Mouse (Mus musculus) liver, postnatal 0 days (tissue): ENCODE measurements around the gene Dtd2. TPM values are rescaled to one million over a fixed set of nuclear protein-coding genes. Genes with fewer than 3 reads are reported as not detected.

Source experiments
- ATAC-seq: fragments of 200-750 bp; cut with Nextera tagmentation; 2 replicates; pipeline ENCODE4 v1.8.0; 2017; ENCODE audit warnings: mild to moderate bottlenecking, moderate library complexity
- DNase-seq: peaks from one replicate; pipeline ENCODE4 v3.0.0-alpha.2; 2016
- H3K27ac ChIP-seq: fragments of 300-500 bp; sonication (generic); 2 replicates; pipeline ENCODE4 v1.5.1; 2014; ENCODE audit warnings: antibody characterized with exemption, moderate library complexity, mild to moderate bottlenecking, low read depth
- H3K27me3 ChIP-seq: fragments of 300-500 bp; sonication (generic); 2 replicates; pipeline ENCODE4 v1.6.1; 2014; ENCODE audit warnings: low read length, control low read depth, mixed read lengths; ENCODE audit not compliant: insufficient read depth
- H3K36me3 ChIP-seq: fragments of 300-500 bp; sonication (generic); replicated peaks from 2 replicates; pipeline ENCODE4 v1.6.1; 2014; ENCODE audit warnings: mild to moderate bottlenecking, control low read depth, low read length, moderate library complexity, mixed read lengths; ENCODE audit not compliant: insufficient read depth
- H3K4me1 ChIP-seq: fragments of 300-500 bp; sonication (generic); 2 replicates; pipeline ENCODE4 v1.6.1; 2014; ENCODE audit warnings: antibody characterized with exemption, mild to moderate bottlenecking, control low read depth; ENCODE audit not compliant: insufficient read depth
- H3K4me2 ChIP-seq: fragments of 300-500 bp; sonication (generic); 2 replicates; pipeline ENCODE4 v1.6.1; 2014; ENCODE audit warnings: low read depth, mild to moderate bottlenecking, low read length, moderate library complexity, mixed read lengths
- H3K4me3 ChIP-seq: fragments of 300-500 bp; sonication (generic); 2 replicates; pipeline ENCODE4 v1.5.1; 2014; ENCODE audit warnings: low read depth, low read length
- H3K9ac ChIP-seq: fragments of 300-500 bp; sonication (generic); replicated peaks from 2 replicates; pipeline ENCODE4 v1.6.1; 2014; ENCODE audit warnings: mild to moderate bottlenecking, moderate library complexity
- H3K9me3 ChIP-seq: fragments of 300-500 bp; sonication (generic); 2 replicates; pipeline ENCODE4 v1.6.1; 2016; ENCODE audit warnings: mild to moderate bottlenecking, control low read depth, low read length, mixed read lengths
- CTCF ChIP-seq: sonication (generic); IDR thresholded peaks from 2 replicates; pipeline ENCODE4 v1.5.1; 2016; ENCODE audit warnings: antibody characterized with exemption, low read depth
- EP300 ChIP-seq: IDR thresholded peaks from 2 replicates; pipeline ENCODE4 v1.6.1; 2016; ENCODE audit warnings: antibody characterized with exemption, low read depth, mild to moderate bottlenecking
- WGBS: fragments of 180-500 bp; shearing (Covaris S2); extraction: QIAGEN DNeasy Blood & Tissue Kit; methylation state at CpG from one replicate; pipeline ENCODE4 v1.1.7; 2014; ENCODE audit not compliant: insufficient replicate concordance; 5-methylcytosine and 5-hydroxymethylcytosine counted together
- polyA plus RNA-seq: library from polyadenylated mRNA; unstranded; fragments of >200 nt; fragmentation: Nextera tagmentation; extraction: Ambion mirVana; gene quantifications from 2 replicates; pipeline ENCODE4 v1.2.1, GENCODE M21; 2015

The Dtd2 gene
- polyA plus RNA-seq, 1 experiment from 2014 or later: 19.7 TPM

DNA sequence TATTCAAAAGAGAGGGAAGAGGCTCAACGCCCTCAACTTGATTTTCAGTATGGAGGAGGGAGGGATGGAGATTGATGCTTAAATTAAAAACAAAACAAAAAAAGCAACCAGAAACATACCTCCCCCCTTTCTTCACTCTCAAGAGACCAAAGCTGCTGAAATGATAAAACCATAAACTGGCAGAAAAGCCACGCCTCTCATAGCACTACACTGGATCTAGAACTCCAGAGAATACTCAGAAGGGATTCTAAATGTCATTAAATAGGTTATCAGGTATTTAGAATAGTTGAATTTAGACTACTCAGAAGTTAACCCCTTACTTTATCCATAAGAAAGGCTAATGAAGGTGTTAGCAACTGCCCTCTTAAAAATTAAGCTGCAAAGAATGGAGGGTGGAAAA is 37.2 kb downstream of the Dtd2 start:
- peak overlapping the region; percentile 74 for H3K4me2 ChIP-seq
- DNase-seq: no peak
- no peak for ATAC-seq
- TF ChIP-seq CTCF (no peak), EP300 (no peak)
- H3K36me3 ChIP-seq: no peaks in the 10 kb centered on the region
- H3K27ac ChIP-seq: no peak overlapping the region
- 61% methylated on average over 2 of the region's 2 CpGs for WGBS
- H3K9ac ChIP-seq: no peak overlapping the region
- 0 out of 2 replicates have a peak, but pooled peaks cover 2% of the 10 kb centered on the region for H3K9me3 ChIP-seq
- H3K4me1 ChIP-seq: 0 out of 2 replicates have a peak, but pooled peaks cover 11% of the 10 kb centered on the region
- no peaks in the 10 kb centered on the region for H3K27me3 ChIP-seq
- H3K4me3 ChIP-seq: no peak overlapping the region

DNA sequence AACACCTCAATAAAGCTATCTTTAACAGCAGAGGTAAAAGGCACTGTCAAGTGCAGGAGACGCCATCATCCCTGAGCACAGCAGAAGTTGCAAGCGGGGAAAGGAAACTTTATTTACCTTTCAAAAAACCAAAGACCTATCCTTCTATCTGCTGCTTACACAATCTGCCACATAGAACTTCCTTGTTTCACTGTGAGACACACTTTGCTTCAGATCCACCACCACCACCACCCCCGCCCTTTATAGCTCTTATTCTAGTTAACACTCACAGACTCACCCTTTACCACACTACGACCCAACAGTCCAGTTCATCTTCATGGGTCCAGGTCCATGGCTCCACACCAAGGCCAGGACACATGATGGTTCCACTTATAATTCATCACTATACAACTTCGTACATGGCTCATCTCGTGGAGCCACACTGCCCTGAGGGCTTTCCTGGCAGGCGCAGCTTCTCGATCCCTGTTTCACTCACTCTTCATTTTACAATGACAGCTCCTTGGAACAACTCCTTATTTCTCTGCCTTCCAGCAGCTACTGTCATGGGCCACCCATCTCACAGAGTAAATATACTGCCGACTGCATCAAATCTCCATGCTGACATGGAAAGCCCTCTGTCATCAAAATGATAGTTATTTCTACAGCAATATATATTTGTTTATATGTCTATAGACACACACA is 38.2 kb downstream of the Dtd2 start:
- H3K9ac ChIP-seq: no peak overlapping the region
- H3K4me2 ChIP-seq: peak overlapping the region; percentile 23; the same call in 1 of the 2 replicates
- 69% methylated on average over 9 of the region's 9 CpGs for WGBS
- no peak overlapping the region for H3K4me3 ChIP-seq
- 0 out of 2 replicates have a peak, but pooled peaks cover 2% of the 10 kb centered on the region for H3K9me3 ChIP-seq
- 0 out of 2 replicates have a peak overlapping the region, but pooled peaks have one; percentile 16 for H3K27ac ChIP-seq
- H3K27me3 ChIP-seq: no peaks in the 10 kb centered on the region
- DNase-seq (no peak), ATAC-seq (no peak)
- 0 out of 2 replicates have a peak, but pooled peaks cover 11% of the 10 kb centered on the region for H3K4me1 ChIP-seq
- no peaks in the 10 kb centered on the region for H3K36me3 ChIP-seq
- TF ChIP-seq CTCF (no peak), EP300 (no peak)

DNA sequence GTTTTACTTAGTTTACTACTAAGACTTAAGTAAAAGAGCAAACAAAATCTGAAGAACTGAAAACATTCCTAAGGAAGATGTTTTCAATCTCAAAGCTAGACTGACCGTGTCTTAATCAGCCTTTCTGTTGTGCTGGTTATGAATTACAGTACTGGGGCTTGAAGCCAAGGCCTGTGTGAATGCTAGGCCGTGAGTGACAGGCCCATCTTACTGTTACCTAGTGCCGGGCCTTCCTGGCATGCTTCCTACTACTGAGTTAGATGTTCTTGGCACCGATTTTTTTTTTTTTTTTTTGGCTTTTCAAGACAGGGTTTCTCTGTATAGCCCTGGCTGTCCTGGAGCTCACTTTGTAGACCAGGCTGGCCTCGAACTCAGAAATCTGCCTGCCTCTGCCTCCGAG is 48.7 kb downstream of the Dtd2 start:
- ATAC-seq: no peak
- no peak overlapping the region for H3K9ac ChIP-seq

DNA sequence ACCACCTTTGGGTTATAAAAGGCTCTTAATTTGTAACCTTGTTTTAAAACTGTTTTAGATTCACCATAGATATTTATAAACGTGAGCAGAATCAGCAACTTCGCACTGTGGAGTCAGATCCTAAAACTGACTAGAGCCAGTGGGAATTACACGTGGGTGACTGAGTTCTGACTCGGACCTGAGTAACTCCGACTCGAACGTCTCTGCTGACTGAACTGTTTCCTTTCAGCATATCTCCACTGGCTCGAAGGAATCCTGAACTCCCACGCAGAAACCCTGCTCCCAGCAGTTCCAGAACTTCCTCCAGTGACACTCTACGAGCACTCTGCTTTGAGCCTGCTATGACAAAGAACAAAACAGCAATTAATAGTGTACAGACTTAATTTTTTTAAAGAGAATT is 54.0 kb downstream of the Dtd2 start:
- H3K4me3 ChIP-seq: no peak overlapping the region
- WGBS: 87% methylated on average over 10 of the region's 10 CpGs
- no peak overlapping the region for H3K9ac ChIP-seq
- H3K4me1 ChIP-seq: no peaks in the 10 kb centered on the region
- H3K27ac ChIP-seq: no peak overlapping the region
- H3K36me3 ChIP-seq: peaks cover 57% of the 10 kb centered on the region
- TF ChIP-seq EP300 (no peak), CTCF (no peak)
- no peak for DNase-seq
- H3K27me3 ChIP-seq: no peaks in the 10 kb centered on the region
- no peaks in the 10 kb centered on the region for H3K9me3 ChIP-seq
- no peak for ATAC-seq
- H3K4me2 ChIP-seq: no peak overlapping the region

More for the DNA sequence above, 48.7 kb downstream of the Dtd2 start:
- Histone ChIP-seq H3K36me3 (peaks cover 26% of the 10 kb centered on the region), H3K4me1 (no peaks in the 10 kb centered on the region), H3K9me3 (no peaks in the 10 kb centered on the region), H3K4me3 (no peak overlapping the region), H3K27me3 (no peaks in the 10 kb centered on the region), H3K4me2 (no peak overlapping the region), H3K27ac (no peak overlapping the region)
- 89% methylated on average over 6 of the region's 6 CpGs for WGBS
- TF ChIP-seq CTCF: no peak
- TF ChIP-seq EP300: no peak
- DNase-seq: no peak

DNA sequence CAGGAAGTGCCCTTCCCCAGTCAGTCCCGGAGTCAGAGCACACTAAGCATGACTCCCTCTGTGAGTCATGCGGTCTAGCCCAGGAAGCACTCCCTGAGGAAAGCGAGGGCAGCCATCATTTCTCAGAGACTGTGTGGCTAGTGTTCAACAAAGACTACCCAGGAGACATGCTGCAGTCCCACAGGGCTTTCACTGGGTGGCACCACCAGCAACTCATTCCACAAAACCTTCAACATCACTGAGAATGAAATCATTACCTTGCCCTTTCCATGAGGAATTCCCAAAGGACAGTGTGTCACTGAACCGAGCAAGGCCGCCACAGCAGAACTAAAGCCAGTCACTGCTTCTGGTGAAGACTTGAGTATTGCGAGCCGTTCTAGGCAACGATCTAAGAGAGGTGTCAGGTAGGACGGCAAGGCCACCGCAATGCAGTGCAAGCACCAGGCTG is 58.8 kb downstream of the Dtd2 start:
- peak; percentile 43; the same call in 1 of the 2 replicates for ATAC-seq
- H3K27ac ChIP-seq: no peak overlapping the region
- H3K36me3 ChIP-seq: peaks cover 53% of the 10 kb centered on the region
- no peak overlapping the region for H3K9ac ChIP-seq
- DNase-seq: no peak
- TF ChIP-seq CTCF (peak; percentile 43), EP300 (no peak)
- no peaks in the 10 kb centered on the region for H3K9me3 ChIP-seq
- WGBS: 84% methylated on average over 10 of the region's 10 CpGs
- no peak overlapping the region for H3K4me2 ChIP-seq
- H3K4me3 ChIP-seq: no peak overlapping the region
- H3K27me3 ChIP-seq: no peaks in the 10 kb centered on the region
- H3K4me1 ChIP-seq: no peaks in the 10 kb centered on the region

DNA sequence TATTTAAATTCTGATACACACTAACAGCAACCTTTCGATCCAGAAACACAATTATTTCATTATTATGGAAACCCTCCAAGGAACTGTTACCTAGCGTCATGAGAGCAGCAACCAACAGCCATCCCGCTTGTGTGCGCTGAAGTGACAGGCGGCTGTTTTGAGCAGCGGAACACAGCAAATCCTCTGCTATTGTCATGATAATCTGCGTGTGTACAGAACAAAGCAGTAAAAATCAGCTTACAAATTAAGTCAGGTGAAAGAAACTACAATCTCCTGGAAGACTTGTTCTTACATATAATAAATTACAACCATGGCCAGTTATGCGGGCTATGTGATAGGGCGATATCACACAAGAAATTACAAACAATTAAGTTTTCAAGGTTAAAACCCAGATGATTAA is 61.0 kb downstream of the Dtd2 start:
- Histone ChIP-seq H3K4me1 (no peaks in the 10 kb centered on the region), H3K27me3 (no peaks in the 10 kb centered on the region), H3K4me3 (no peak overlapping the region), H3K9ac (no peak overlapping the region), H3K9me3 (no peaks in the 10 kb centered on the region), H3K36me3 (peaks cover 33% of the 10 kb centered on the region), H3K4me2 (no peak overlapping the region), H3K27ac (no peak overlapping the region)
- ATAC-seq (no peak), DNase-seq (no peak)
- TF ChIP-seq CTCF (no peak), EP300 (no peak)
- 95% methylated on average over 9 of the region's 9 CpGs for WGBS
